Mouse (Mus musculus) kidney, postnatal 10 days (tissue): ENCODE results near the gene Olfr1466.

ENCODE experiments used
- DNase-seq: peaks from one replicate; pipeline ENCODE4 v3.0.0; 2021; ENCODE audit warnings: mixed read lengths

Olfr1466 gene

DNA sequence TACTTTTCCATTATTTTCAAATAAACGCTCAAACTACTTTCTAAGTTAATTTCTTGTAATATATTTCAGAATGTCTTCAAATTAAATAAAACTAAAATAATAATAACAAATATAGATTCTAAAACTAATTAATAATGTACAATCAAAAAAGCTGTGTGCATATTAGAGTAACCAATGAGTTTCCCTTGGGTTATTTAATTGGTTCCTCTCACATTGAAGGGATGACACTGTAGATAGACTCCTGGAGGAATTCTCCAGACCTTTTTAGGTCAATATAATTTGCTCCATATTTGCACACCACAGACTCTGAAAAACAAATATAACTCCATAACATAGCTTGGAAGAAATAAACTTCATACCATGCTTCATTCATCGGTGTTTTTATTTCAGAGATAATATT, at the start of gene Olfr1466:
Gene Olfr1466, plus strand, starts transcription at position 301 of the 400 bp plus-strand sequence.
- no peak for DNase-seq

DNA sequence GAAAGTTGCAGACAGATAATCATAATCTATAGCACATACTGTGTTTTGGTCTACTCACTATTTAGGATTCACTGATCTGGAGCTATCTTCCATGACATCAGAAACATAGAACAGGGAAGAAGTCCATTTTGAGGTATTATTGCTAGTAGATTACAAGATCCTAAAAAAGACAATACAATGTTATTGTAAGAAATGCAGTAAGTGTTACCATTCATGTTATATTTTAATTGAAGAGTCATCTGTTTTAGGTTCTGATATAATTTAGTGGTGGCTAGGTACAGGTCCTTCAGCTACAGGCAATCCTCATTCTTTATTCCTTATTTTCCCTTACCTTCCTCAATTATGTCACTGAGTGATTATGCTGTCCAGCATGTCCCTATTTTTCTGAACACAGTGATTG, 23.2 kb upstream of the Olfr1466 start, which contains the start of gene Olfr1465:
Gene Olfr1465, minus strand, starts transcription at position 101 of the 400 bp plus-strand sequence.
- DNase-seq = no peak

DNA sequence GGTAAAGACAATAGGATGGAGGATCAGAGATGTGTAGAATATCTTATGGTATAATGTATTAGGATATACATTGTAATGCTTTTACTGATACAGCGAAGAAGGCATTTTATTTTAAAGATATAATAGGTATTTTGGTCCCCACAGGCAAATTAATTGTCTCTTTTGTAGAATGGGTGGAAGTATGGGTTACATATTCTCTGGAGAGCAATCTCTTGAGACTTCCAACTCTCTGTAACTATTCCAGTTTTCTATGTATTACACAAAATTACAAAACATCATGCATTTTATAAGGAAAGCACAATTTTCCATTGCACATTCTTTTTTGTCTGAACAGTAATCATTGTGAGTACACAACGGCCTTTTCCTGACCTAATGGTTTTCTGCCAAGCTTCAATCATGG, 23.3 kb downstream of the Olfr1466 start, which contains the start of gene Olfr1467:
Gene Olfr1467, plus strand, starts transcription at position 301 of the 400 bp plus-strand sequence.
- DNase-seq = no peak
